Mouse (Mus musculus) kidney, embryonic 15.5 days (tissue): ENCODE data around the gene Hist1h4i. TPM values are rescaled to one million over a fixed set of nuclear protein-coding genes. Genes with fewer than 3 reads are reported as not detected.
"Not testable (repeated sequence)": the region's sequence is repeated elsewhere in the genome, so short reads cannot be mapped to it uniquely, and the experiment has no call there.

ENCODE experiments used
- ATAC-seq: fragments of 200-750 bp; cut with Nextera tagmentation; replicated peaks from 2 replicates; pipeline ENCODE4 v1.8.0; 2017; ENCODE audit warnings: moderate TSS enrichment; ENCODE audit not compliant: low FRiP score
- H3K27ac ChIP-seq: fragments of 300-500 bp; sonication (generic); 2 replicates; pipeline ENCODE4 v1.5.1; 2015; ENCODE audit warnings: mild to moderate bottlenecking, inconsistent platforms
- H3K27me3 ChIP-seq: fragments of 300-500 bp; sonication (generic); 2 replicates; pipeline ENCODE4 v1.6.1; 2015; ENCODE audit warnings: inconsistent platforms
- H3K36me3 ChIP-seq: fragments of 300-500 bp; sonication (generic); 2 replicates; pipeline ENCODE4 v1.6.1; 2015; ENCODE audit warnings: inconsistent platforms
- H3K4me1 ChIP-seq: fragments of 300-500 bp; sonication (generic); 2 replicates; pipeline ENCODE4 v1.6.1; 2015; ENCODE audit warnings: inconsistent platforms
- H3K4me2 ChIP-seq: fragments of 300-500 bp; sonication (generic); 2 replicates; pipeline ENCODE4 v1.6.1; 2015; ENCODE audit warnings: moderate library complexity, mild to moderate bottlenecking, inconsistent platforms
- H3K4me3 ChIP-seq: fragments of 300-500 bp; sonication (generic); replicated peaks from 2 replicates; pipeline ENCODE4 v1.5.1; 2015; ENCODE audit warnings: mild to moderate bottlenecking, inconsistent platforms
- H3K9ac ChIP-seq: fragments of 300-500 bp; sonication (generic); 2 replicates; pipeline ENCODE4 v1.6.1; 2015; ENCODE audit warnings: mild to moderate bottlenecking, inconsistent platforms
- H3K9me3 ChIP-seq: fragments of 300-500 bp; sonication (generic); replicated peaks from 2 replicates; pipeline ENCODE4 v1.6.1; 2016; ENCODE audit warnings: inconsistent platforms
- WGBS: fragments of 180-500 bp; shearing (Covaris S2); methylation state at CpG from one replicate; pipeline ENCODE4 v1.1.7; 2015; ENCODE audit warnings: mixed read lengths; 5-methylcytosine and 5-hydroxymethylcytosine counted together
- polyA plus RNA-seq: library from polyadenylated mRNA; unstranded; fragments of >200 nt; fragmentation: Nextera tagmentation; extraction: Ambion mirVana; gene quantifications from 2 replicates; pipeline ENCODE4 v1.2.1, GENCODE M21; 2015

The Hist1h4i gene
- polyA plus RNA-seq, 1 experiment from 2014 or later = 30.5 TPM

- Histone ChIP-seq H3K4me1 (peaks cover 18% of the 10 kb centered on the region), H3K4me2 (peak overlapping the region; percentile 61), H3K36me3 (no peaks in the 10 kb centered on the region), H3K9me3 (no peaks in the 10 kb centered on the region), H3K9ac (peak overlapping the region; percentile 60), H3K27ac (peak overlapping the region; percentile 89), H3K4me3 (peak overlapping the region; percentile 44), H3K27me3 (no peaks in the 10 kb centered on the region)
- 1% methylated on average over 13 of the region's 14 CpGs for WGBS
- peak; percentile 12 for ATAC-seq
Observed at GRCm38 (mm10) chr13:22043503-22044431, 2.6 kb upstream of the Hist1h4i start.

DNA sequence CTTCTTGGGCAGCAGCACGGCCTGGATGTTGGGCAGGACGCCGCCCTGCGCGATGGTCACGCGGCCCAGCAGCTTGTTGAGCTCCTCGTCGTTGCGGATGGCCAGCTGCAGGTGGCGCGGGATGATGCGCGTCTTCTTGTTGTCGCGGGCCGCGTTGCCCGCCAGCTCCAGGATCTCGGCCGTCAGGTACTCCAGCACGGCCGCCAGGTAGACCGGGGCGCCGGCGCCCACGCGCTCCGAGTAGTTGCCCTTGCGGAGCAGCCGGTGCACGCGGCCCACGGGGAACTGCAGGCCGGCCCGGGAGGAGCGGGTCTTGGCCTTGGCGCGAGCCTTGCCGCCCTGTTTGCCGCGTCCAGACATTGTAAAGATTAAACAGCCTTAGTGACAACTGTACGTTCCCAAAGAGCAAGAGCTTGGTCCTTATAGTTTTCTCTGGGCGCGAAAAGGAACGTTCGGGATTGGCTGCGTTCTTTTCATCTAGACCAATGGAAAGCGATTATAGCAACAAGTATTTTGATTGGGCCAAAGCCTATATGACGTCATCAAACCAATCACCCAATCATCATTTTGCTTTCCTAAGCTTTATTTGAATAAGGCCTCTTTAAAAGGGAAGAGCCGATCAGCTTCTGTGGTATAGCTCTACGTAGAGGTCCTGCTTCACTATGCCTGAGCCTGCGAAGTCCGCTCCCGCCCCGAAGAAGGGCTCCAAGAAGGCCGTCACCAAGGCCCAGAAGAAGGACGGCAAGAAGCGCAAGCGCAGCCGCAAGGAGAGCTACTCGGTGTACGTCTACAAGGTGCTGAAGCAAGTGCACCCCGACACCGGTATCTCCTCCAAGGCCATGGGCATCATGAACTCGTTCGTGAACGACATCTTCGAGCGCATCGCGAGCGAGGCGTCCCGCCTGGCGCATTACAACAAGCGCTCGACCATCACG is 1.7 kb upstream of the Hist1h4i start, which contains the start of the genes Hist1h2ag and Hist1h2bj:
Hist1h2ag (minus strand) TSS at position 377 of the 935 bp plus-strand sequence.
Hist1h2bj (plus strand) TSS at position 647 of the 935 bp plus-strand sequence.
- H3K9ac ChIP-seq = peak within 1 kb of the TSS; percentile 60
- not testable (repeated sequence) for H3K27me3 ChIP-seq, H3K9me3 ChIP-seq, H3K36me3 ChIP-seq
- peaks cover 18% of the 10 kb centered on the region for H3K4me1 ChIP-seq
- H3K4me3 ChIP-seq = peak within 1 kb of the TSS; percentile 44
- H3K4me2 ChIP-seq = peak within 1 kb of the TSS; percentile 68
- H3K27ac ChIP-seq = peak within 1 kb of the TSS; percentile 98
- under 1% methylated on average over 45 of the region's 80 CpGs for WGBS
- peak; percentile 93 for ATAC-seq

GRCm38 (mm10) chr13:22041651-22042567 is 747 bp upstream of the Hist1h4i start:
- WGBS = 4% methylated on average over 13 of the region's 13 CpGs
- H3K4me2 ChIP-seq = peak overlapping the region; percentile 68
- peak overlapping the region; percentile 44 for H3K4me3 ChIP-seq

GRCm38 (mm10) chr13:22040464-22041141 is 559 bp downstream of the Hist1h4i start:
- peak overlapping the region; percentile 98 for H3K27ac ChIP-seq
- H3K4me1 ChIP-seq = peaks cover 30% of the 10 kb centered on the region
- H3K4me2 ChIP-seq = peak overlapping the region; percentile 68
- no peaks in the 10 kb centered on the region for H3K27me3 ChIP-seq
- no peaks in the 10 kb centered on the region for H3K36me3 ChIP-seq
- peak overlapping the region; percentile 59 for H3K9ac ChIP-seq
- H3K9me3 ChIP-seq = no peaks in the 10 kb centered on the region
- ATAC-seq = no peak
- peak overlapping the region; percentile 49 for H3K4me3 ChIP-seq
- WGBS = under 1% methylated on average over 24 of the region's 24 CpGs

More at GRCm38 (mm10) chr13:22041651-22042567, 747 bp upstream of the Hist1h4i start:
- H3K27me3 ChIP-seq = no peaks in the 10 kb centered on the region
- no peaks in the 10 kb centered on the region for H3K36me3 ChIP-seq
- ATAC-seq = no peak
- peak overlapping the region; percentile 49 for H3K9ac ChIP-seq
- peak overlapping the region; percentile 98 for H3K27ac ChIP-seq
- no peaks in the 10 kb centered on the region for H3K9me3 ChIP-seq
- H3K4me1 ChIP-seq = peaks cover 21% of the 10 kb centered on the region

- no peaks in the 10 kb centered on the region for H3K9me3 ChIP-seq
- peak overlapping the region; percentile 68 for H3K4me2 ChIP-seq
- no peaks in the 10 kb centered on the region for H3K27me3 ChIP-seq
- peak overlapping the region; percentile 59 for H3K9ac ChIP-seq
- ATAC-seq = no peak
- peak overlapping the region; percentile 98 for H3K27ac ChIP-seq
- H3K4me1 ChIP-seq = peaks cover 30% of the 10 kb centered on the region
- H3K4me3 ChIP-seq = peak overlapping the region; percentile 49
- 7% methylated on average over 2 of the region's 2 CpGs for WGBS
- H3K36me3 ChIP-seq = no peaks in the 10 kb centered on the region
Observed at GRCm38 (mm10) chr13:22039951-22040463, 1.2 kb downstream of the Hist1h4i start.

DNA sequence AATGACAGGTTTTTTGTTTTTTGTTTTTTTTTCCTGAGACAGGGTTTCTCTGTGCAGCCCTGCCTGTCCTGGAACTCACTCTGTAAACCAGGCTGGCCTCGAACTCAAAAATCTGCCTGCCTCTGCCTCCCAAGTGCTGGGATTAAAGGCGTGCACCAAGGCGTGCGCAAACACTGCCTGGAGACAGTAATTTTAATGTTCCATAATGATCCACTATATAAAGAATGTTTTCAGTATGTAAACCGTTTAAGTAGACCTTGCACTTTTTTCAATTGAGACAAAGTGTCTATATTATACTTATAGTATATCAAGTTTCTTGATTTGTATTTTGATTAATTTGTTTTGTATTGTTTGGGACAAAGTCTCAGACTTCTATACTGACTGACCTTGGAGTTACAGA is 1.8 kb downstream of the Hist1h4i start:
- Histone ChIP-seq H3K27me3 (no peaks in the 10 kb centered on the region), H3K4me2 (peak overlapping the region; percentile 68; the same call in 1 of the 2 replicates), H3K4me3 (no peak overlapping the region), H3K9ac (no peak overlapping the region), H3K9me3 (no peaks in the 10 kb centered on the region), H3K4me1 (peaks cover 30% of the 10 kb centered on the region), H3K27ac (peak overlapping the region; percentile 98), H3K36me3 (no peaks in the 10 kb centered on the region)
- WGBS = 78% methylated on average over 5 of the region's 5 CpGs
- no peak for ATAC-seq

- Histone ChIP-seq H3K4me2 (peak overlapping the region; percentile 59; the same call in 1 of the 2 replicates), H3K4me1 (peaks cover 38% of the 10 kb centered on the region), H3K4me3 (no peak overlapping the region), H3K36me3 (no peaks in the 10 kb centered on the region), H3K9me3 (no peaks in the 10 kb centered on the region), H3K27ac (peak overlapping the region; percentile 94), H3K27me3 (no peaks in the 10 kb centered on the region), H3K9ac (no peak overlapping the region)
- WGBS = 46% methylated on average over 2 of the region's 2 CpGs
- ATAC-seq = no peak
Observed at GRCm38 (mm10) chr13:22037415-22037814, 3.7 kb downstream of the Hist1h4i start.

- H3K4me2 ChIP-seq = peak overlapping the region; percentile 59
- H3K9me3 ChIP-seq = no peaks in the 10 kb centered on the region
- H3K4me1 ChIP-seq = peaks cover 34% of the 10 kb centered on the region
- H3K9ac ChIP-seq = peak overlapping the region; percentile 24
- WGBS = 61% methylated on average over 3 of the region's 3 CpGs
- H3K27me3 ChIP-seq = no peaks in the 10 kb centered on the region
- H3K36me3 ChIP-seq = no peaks in the 10 kb centered on the region
- peak overlapping the region; percentile 45 for H3K4me3 ChIP-seq
- H3K27ac ChIP-seq = peak overlapping the region; percentile 94
- ATAC-seq = no peak
Observed at GRCm38 (mm10) chr13:22036986-22037385, 4.2 kb downstream of the Hist1h4i start.

DNA sequence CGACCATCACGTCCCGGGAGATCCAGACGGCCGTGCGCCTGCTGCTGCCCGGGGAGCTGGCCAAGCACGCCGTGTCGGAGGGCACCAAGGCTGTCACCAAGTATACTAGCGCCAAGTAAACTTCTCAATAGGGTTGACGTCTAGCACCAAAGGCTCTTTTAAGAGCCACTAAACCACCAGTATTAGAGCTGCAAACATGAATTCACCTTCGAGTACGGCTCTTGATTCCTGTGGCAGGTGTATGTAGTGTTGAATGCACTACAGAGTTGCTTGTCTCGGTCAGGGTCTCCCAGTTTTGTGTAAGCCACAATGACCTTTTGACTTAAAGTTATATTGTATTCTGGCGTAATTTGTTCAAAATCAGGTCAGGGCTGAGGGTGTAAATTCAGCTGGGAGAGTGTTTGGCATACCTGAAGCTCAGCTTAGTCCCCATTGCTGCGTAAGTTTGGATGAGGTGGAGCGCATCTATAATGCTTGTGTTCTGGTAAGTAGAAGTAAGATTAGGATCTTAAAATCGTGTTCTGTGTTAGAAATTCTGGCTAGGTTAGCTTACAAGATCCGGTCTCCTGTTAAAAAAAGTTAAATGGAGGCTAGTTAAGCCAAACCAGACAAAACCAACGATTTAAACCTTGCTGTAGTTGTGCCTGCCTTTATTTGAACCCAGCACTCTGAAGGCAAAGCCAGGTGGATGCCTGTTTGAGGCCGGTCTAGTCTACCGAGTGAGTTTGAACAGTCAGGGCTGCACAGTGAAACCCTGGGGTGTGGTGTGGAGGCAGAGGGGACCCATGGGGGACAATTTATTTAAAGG is 4.8 kb downstream of the Hist1h4i start:
- Histone ChIP-seq H3K4me3 (peak overlapping the region; percentile 45), H3K4me2 (peak overlapping the region; percentile 59), H3K4me1 (peaks cover 33% of the 10 kb centered on the region), H3K27ac (peak overlapping the region; percentile 94), H3K9ac (peak overlapping the region; percentile 24), H3K9me3 (no peaks in the 10 kb centered on the region), H3K27me3 (no peaks in the 10 kb centered on the region), H3K36me3 (no peaks in the 10 kb centered on the region)
- ATAC-seq = peak; percentile 4; the same call in 1 of the 2 replicates
- WGBS = 3% methylated on average over 23 of the region's 23 CpGs
